Mouse (Mus musculus): Measurements from ENCODE around the gene Setd7.

DNA sequence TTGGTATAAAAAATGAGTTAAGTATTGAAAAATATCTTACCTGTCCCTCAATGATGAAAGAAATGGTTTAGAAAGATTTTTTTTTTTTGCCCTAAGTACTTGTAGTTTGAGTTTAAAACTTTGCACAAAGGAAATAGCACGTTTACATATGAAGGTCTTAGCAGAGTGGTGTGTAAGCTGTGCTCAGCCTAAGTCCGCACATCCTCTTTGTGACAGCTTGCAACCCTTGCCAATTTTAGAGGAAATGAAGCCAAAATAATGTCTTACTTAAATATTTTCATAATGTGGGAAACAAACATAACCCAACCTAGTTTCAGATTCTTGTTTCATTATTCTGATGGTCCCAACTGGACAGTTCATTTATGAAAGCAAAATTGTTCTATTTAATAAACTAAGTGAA is 66.2 kb downstream of the Setd7 start:
- TF ChIP-seq CTCF (IDR thresholded peaks at IDR 0.05): no peak
- no peak for TF ChIP-seq EP300 (IDR thresholded peaks at IDR 0.05)

All from lung, postnatal 0 days (tissue).